Mouse (Mus musculus) T-cell, adult 2 months (primary cell): Measurements from ENCODE around the gene Artn.
A peak's percentile ranks its signal among the peaks of the same experiment; 100 is the strongest.

Experiments used
- DNase-seq: peaks from one replicate; pipeline ENCODE4 v3.0.0; 2022; ENCODE audit warnings: low spot score

The Artn gene

DNA sequence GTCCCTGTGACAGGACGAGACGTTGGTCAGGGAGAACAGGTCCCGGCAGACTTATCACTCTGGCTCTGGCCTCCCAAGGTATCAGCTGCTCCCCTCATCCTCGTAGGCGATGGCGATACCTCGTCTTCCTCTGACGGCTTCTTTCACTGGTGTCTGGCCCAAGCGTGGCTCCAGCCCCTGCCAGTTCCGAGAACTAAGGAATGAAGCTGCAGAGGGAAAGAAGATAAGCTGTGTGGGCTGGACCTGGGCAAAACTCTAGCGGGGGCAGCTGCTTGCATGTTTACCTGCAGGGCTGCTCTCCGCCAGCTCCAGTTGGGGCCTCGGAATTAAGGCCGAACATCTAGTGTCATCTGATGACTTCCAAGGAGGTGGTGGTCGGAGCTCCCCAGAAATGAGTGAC, 40.1 kb downstream of the Artn start:
- no peak for DNase-seq

- no peak for DNase-seq
Observed at GRCm38 (mm10) chr4:117887920-117888319, 41.6 kb downstream of the Artn start.

DNA sequence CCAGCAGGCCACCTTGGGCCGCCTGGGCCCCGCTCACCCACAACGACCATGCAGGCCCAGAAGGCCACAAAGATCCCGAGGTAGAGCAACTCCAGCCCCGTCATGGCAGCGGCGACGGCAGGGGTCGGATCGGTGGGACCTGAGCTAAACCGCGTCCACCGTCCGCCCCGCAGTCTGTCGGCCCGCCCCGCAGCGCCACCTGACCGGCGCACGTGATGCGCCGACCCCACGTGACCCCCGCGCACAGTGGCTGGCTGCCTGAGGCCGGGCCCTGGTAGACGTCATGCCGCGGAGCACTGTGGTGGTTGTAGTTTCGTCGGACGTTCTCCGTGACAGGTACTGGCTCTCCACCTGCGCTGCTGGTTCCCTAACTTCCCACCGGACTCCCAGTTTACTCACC, 42.4 kb downstream of the Artn start, which contains the start of gene Atp6v0b:
Gene Atp6v0b, minus strand, starts transcription at position 201 of the 400 bp plus-strand sequence.
- peak; percentile 93 for DNase-seq

GRCm38 (mm10) chr4:117886644-117887043, 42.9 kb downstream of the Artn start:
- DNase-seq, result no peak

DNA sequence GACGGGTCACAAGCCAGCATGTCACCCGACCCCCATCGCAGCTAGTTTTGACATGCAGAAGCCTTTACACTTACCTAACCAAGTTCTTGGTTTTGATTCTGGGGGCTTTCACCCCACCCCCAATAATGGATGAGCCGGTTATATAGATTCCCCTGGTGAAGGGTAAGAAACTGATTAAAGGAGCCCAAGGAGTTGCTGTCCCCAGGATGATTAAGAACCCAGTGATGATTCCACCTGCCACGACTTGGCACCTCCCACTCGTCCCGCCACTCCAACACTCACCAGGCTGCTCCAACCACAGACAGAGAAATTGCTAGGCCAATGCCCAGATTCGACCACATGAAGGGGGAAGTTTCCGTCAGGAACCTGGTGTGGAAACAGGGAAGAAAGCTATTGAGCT, 43.6 kb downstream of the Artn start:
- DNase-seq, result no peak

- DNase-seq, result no peak
Observed at GRCm38 (mm10) chr4:117885093-117885492, 44.5 kb downstream of the Artn start.

DNA sequence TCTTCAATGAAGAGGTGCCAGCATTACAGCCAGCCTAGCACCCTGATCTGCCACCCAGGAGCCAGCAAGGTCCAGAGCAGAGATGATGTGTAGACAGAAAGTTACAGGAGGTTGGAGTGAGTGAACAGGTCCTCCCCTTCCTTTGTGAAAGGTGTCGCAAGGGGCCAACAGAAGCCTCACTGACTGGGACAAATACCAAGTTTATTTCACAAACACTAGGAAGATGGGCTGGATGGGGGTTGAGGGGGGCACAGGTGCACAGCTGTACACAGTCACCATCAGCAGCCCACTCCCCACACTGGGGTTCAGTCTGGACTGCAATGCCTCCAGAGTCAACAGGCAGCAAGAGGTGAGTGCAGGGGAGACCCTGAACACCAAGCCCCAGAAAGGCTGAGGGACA, 45.4 kb downstream of the Artn start:
- no peak for DNase-seq

DNA sequence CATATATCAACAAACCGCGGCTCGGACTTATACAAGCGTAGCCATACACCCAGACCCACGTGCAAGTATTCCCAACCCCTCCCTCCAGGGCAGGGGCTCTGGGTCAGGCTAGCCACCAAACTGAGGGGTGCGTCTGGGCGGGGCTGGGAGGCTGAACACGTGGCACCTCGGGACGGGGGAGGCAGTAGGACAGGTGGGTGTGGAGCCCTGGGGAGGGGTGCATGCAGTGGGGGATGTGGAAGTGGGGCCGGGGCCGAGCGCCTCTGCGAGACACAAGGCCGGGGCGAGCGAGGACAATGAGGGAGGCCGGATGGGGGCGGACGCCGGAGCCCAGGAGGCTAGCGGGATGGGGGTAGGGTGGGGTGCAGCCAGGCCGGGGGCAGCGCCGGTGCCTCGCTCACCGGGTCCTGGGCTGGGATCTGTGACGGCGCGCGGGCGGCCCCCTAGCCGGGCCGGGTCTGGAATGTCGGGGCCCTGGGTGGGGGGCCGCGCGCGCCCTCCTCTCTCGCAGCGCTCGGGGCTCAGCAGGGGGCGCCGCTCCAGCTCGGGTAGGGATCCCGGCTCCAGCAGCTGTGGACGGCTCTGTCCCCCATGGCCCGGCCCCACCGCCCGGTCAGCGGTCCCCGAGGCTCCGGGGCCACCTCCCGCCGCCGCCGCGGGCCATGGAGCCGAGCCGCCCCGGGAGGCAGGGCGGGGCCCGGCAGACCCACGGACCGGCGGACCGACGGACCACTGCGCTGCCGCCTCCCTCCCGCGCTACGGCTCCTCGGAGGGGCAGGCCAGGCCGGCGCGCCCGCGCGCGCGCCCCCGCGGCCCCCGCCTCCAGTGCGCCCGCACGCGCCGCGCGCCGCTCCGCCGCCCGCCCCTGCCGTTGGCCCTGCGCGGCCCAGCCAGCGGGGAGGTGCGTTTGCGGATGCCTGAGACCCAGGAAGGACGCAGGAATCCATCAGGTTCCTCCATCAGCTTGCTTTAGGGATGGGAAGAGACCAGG, 46.6 kb downstream of the Artn start, which contains the start of gene B4galt2:
Gene B4galt2, minus strand, starts transcription at position 787 of the 991 bp plus-strand sequence.
- DNase-seq, result peak; percentile 6

DNA sequence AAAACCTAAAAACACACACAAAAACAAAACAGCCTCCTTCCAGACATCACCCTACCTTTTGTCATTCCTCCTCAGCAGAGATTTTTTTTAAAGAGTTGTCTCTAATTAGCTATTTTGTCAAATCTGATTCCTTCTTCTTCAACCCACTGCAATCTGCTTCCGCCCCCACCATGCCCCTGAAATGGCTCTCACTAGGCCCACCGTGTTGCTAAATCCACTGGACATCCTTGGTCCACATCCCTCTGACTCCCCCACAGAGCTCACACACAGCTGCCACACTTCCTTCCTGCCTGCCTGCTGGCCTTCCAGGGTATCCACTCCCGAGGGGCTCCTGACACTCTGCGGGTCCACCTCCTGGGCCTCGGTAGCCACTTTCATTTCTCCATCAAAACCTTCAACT, 50.9 kb downstream of the Artn start:
- no peak for DNase-seq

DNA sequence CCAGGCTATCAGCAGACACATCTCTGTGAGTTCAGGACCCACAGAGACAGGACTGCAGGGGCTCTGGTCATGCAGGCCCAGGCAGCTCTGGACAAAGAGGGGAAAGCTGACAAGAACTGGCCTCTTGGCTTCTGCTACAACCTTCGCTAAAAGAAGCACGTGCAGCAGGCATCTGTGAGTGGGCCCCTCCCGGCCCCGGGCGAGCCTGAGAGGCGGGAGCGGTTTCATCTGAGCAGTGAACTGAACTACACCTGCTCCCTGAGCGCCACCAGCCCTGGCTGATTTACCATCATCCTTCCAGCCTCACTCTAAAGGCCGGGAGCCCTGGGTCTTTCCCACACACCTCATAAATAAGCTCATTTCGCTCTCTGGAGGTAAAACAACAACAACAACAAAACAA, 51.3 kb downstream of the Artn start:
- DNase-seq, result peak; percentile 52
